ENCODE assay signal across 17 mouse cellular contexts in the genomic region with DNA sequence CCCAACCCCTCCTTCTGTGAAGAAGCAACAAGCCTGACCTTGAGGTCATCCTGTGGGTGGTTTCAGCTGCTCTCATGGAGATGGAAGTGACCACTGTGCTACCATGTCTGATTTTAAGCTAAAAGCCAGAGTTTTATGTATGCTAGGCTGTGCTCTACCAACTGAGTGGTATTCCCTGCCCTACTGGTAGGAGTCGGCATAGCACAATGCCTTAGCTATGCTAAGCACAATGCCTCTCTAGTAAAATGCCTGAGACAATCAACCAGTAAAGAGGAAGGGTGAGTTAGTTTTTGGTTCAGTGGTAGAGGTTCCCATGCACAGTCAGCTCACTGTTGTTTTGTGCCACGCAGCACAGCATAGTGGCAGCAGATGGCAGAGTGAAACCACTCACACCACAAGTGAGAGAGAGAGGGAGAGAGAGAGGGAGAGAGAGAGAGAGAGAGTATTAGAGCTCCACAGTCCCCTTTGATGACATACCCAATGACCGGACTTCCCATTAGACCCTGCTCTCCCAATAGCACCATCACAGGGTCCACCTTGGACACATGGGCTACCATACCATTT. TPM values are rescaled to one million over a fixed set of nuclear protein-coding genes. Genes with fewer than 3 reads are reported as not detected.
DNase-seq lines count a peak whose midpoint lies in the region; ATAC-seq and TF ChIP-seq lines count a peak whose summit lies in the region.
"Had no signal": no experiment of that assay in that cellular context is flagged by ENCODE, and none has a peak within 500 bp of the region (broad histone marks: within the 10 kb centered on the region; RNA-seq: fewer than 3 reads in every experiment).

No protein-coding gene starts in this region.

- H3K4me3 ChIP-seq in liver, postnatal 0 days (ENCODE audit: low read depth, low read length) = no peak overlapping the region
- no peak overlapping the region for H3K4me3 ChIP-seq in liver, embryonic 11.5 days (ENCODE audit: low read depth, low read length)
- H3K4me3 ChIP-seq in MEL (ENCODE audit: control insufficient read depth in 1 of 2, insufficient read depth in 1 of 2, low read depth in 2 of 2, low read length in 2 of 2) = no peak overlapping the region
- H3K4me3 ChIP-seq: heart, embryonic 13.5 days; liver, embryonic 13.5 days had no signal

- H3K4me2 ChIP-seq in liver, postnatal 0 days (ENCODE audit: low read depth, low read length) = no peak overlapping the region
- no peak overlapping the region for H3K4me2 ChIP-seq in liver, embryonic 11.5 days
- H3K4me2 ChIP-seq: heart, embryonic 13.5 days; liver, embryonic 13.5 days had no signal

- no peaks in the 10 kb centered on the region for H3K4me1 ChIP-seq in liver, postnatal 0 days (ENCODE audit: insufficient read depth)
- H3K4me1 ChIP-seq in liver, embryonic 11.5 days (replicated peaks; ENCODE audit: control insufficient read depth, insufficient read depth, low read length) = no peaks in the 10 kb centered on the region
- H3K4me1 ChIP-seq in MEL (ENCODE audit: control insufficient read depth in 1 of 2, insufficient read depth in 2 of 2, low read length in 2 of 2) = no peaks in the 10 kb centered on the region
- H3K4me1 ChIP-seq: liver, embryonic 13.5 days had no signal

- no peak for ATAC-seq in liver, postnatal 0 days
- ATAC-seq in liver, embryonic 11.5 days (replicated peaks; ENCODE audit: low FRiP score) = no peak
- ATAC-seq in granulocyte monocyte progenitor cell, adult 5-6 weeks (replicated peaks; ENCODE audit: poor library complexity, severe bottlenecking) = peak; percentile 30; the same call in 1 of the 2 replicates
- no peak for ATAC-seq in CD4-positive, CD25-positive, alpha-beta regulatory T cell, adult 4 months
- ATAC-seq: intestine, postnatal 0 days; midbrain, embryonic 16.5 days had no signal

- no peak overlapping the region for H3K9ac ChIP-seq in liver, postnatal 0 days (replicated peaks)
- H3K9ac ChIP-seq in liver, embryonic 11.5 days (ENCODE audit: low read depth, low read length) = no peak overlapping the region
- no peak overlapping the region for H3K9ac ChIP-seq in MEL (ENCODE audit: control insufficient read depth, low read depth, low read length, poor library complexity, severe bottlenecking)
- H3K9ac ChIP-seq: heart, embryonic 13.5 days; liver, embryonic 13.5 days had no signal

- DNase-seq in heart, adult 11 months = peak; percentile 24
- DNase-seq in heart, adult 8-10 months (ENCODE audit: low spot score) = no peak
- no peak for DNase-seq in liver, postnatal 0 days
- DNase-seq in liver, embryonic 11.5 days (ENCODE audit: low spot score) = no peak
- no peak for DNase-seq in MEL (ENCODE audit: low read depth, low spot score)
- no peak for DNase-seq in adrenal gland, adult 2 months
- DNase-seq: cerebellum, adult 11-12 months; gastrocnemius, postnatal 25 days; kidney, postnatal 14 days; layer of hippocampus, adult 9-11 months; liver, embryonic 13.5 days; lung, postnatal 4 days had no signal

- TF ChIP-seq RAD21 in MEL (IDR thresholded peaks at IDR 0.05; ENCODE audit: low read depth, low read length) = no peak

- H3K27me3 ChIP-seq in liver, postnatal 0 days (ENCODE audit: insufficient read depth, low read length) = no peaks in the 10 kb centered on the region
- H3K27me3 ChIP-seq in liver, embryonic 11.5 days (replicated peaks; ENCODE audit: control insufficient read depth, insufficient read depth, low read length) = no peaks in the 10 kb centered on the region
- H3K27me3 ChIP-seq in MEL (ENCODE audit: control insufficient read depth in 1 of 2, insufficient read depth in 2 of 2, low read length in 2 of 2) = peaks cover 0 to 4% of the 10 kb centered on the region in 2 experiments; a peak in 2 of 4 replicates
- H3K27me3 ChIP-seq: heart, embryonic 13.5 days; liver, embryonic 13.5 days had no signal

- 0 out of 2 replicates have a peak, but pooled peaks have one; percentile 7 for TF ChIP-seq CTCF in liver, postnatal 0 days (IDR thresholded peaks at IDR 0.05; ENCODE audit: low read depth)
- TF ChIP-seq CTCF in MEL (IDR thresholded peaks at IDR 0.05 in 2 of 3, conservative IDR thresholded peaks at IDR 0.05 in 1 of 3; ENCODE audit: control insufficient read depth in 1 of 3, insufficient read depth in 1 of 3, low read depth in 2 of 3, low read length in 3 of 3, poor library complexity in 1 of 3, severe bottlenecking in 1 of 3) = peak in 2 of 3 experiments; percentile 1 to 26; a peak in 3 of 6 replicates

- H3K27ac ChIP-seq in liver, postnatal 0 days (ENCODE audit: low read depth) = no peak overlapping the region
- no peak overlapping the region for H3K27ac ChIP-seq in liver, embryonic 11.5 days (ENCODE audit: low read depth, low read length)
- no peak overlapping the region for H3K27ac ChIP-seq in MEL (ENCODE audit: control insufficient read depth, low read depth, low read length)
- H3K27ac ChIP-seq: heart, embryonic 13.5 days; liver, embryonic 13.5 days had no signal

- WGBS in liver, postnatal 0 days (ENCODE audit: insufficient replicate concordance) = 80% methylated on average over 3 of the region's 3 CpGs
- WGBS in liver, embryonic 11.5 days = 90% methylated on average over 3 of the region's 3 CpGs

- H3K79me2 ChIP-seq in MEL (ENCODE audit: control insufficient read depth, insufficient read depth, low read length, poor library complexity) = no peaks in the 10 kb centered on the region

- no peak for TF ChIP-seq EP300 in liver, postnatal 0 days (IDR thresholded peaks at IDR 0.05; ENCODE audit: low read depth)
- TF ChIP-seq EP300 in MEL (IDR thresholded peaks at IDR 0.05; ENCODE audit: low read depth in 1 of 2, low read length in 2 of 2) = no peak

- H3K9me3 ChIP-seq in liver, postnatal 0 days (ENCODE audit: low read length) = no peaks in the 10 kb centered on the region
- H3K9me3 ChIP-seq in liver, embryonic 11.5 days (ENCODE audit: control insufficient read depth, low read length) = no peaks in the 10 kb centered on the region
- no peaks in the 10 kb centered on the region for H3K9me3 ChIP-seq in MEL (replicated peaks; ENCODE audit: insufficient read depth, low read length)
- H3K9me3 ChIP-seq: heart, embryonic 13.5 days; liver, embryonic 13.5 days had no signal

- TF ChIP-seq POLR2A in MEL (IDR thresholded peaks at IDR 0.05; ENCODE audit: control insufficient read depth in 1 of 2, insufficient read depth in 1 of 2, low read depth in 1 of 2, low read length in 2 of 2, poor library complexity in 1 of 2) = no peak

- H3K36me3 ChIP-seq in liver, postnatal 0 days (replicated peaks; ENCODE audit: insufficient read depth, low read length) = no peaks in the 10 kb centered on the region
- H3K36me3 ChIP-seq in liver, embryonic 11.5 days (ENCODE audit: control insufficient read depth, insufficient read depth, low read length) = no peaks in the 10 kb centered on the region
- no peaks in the 10 kb centered on the region for H3K36me3 ChIP-seq in MEL (ENCODE audit: control insufficient read depth in 1 of 2, insufficient read depth in 2 of 2, low read length in 2 of 2)
- H3K36me3 ChIP-seq: heart, embryonic 13.5 days; liver, embryonic 13.5 days had no signal

TF ChIP-seq in MEL, 35 proteins besides CTCF, POLR2A, EP300 and RAD21:
- no peak for TF ChIP-seq POLR2AphosphoS2 (IDR thresholded peaks at IDR 0.05; ENCODE audit: low read length)
- no peak for TF ChIP-seq CHD2 (IDR thresholded peaks at IDR 0.05; ENCODE audit: low read length)
- no peak for TF ChIP-seq MEF2A (IDR thresholded peaks at IDR 0.05; ENCODE audit: extremely low read depth, insufficient replicate concordance, low read depth, low read length, poor library complexity, severe bottlenecking)
- TF ChIP-seq ZMIZ1 (IDR thresholded peaks at IDR 0.05; ENCODE audit: low read depth, low read length) = no peak
- TF ChIP-seq MAFK (IDR thresholded peaks at IDR 0.05; ENCODE audit: borderline replicate concordance, low read depth, low read length) = no peak
- TF ChIP-seq NRF1 (IDR thresholded peaks at IDR 0.05; ENCODE audit: insufficient read depth, low read depth, low read length, poor library complexity, severe bottlenecking) = no peak
- no peak for TF ChIP-seq MYC (IDR thresholded peaks at IDR 0.05; ENCODE audit: low read depth, low read length)
- TF ChIP-seq GATA1 (IDR thresholded peaks at IDR 0.05; ENCODE audit: low read depth, low read length) = no peak
- TF ChIP-seq HCFC1 (IDR thresholded peaks at IDR 0.05; ENCODE audit: low read depth, low read length) = no peak

RNA-seq across cellular contexts. Expression of gene Knop1, which starts 23.5 kb away (rescaled TPM):
- total RNA-seq in heart, adult 8-10 months (2022) = 10 to 100 TPM; 13.0 to 14.8 (median 14.0) TPM
- 29.9 and 31.5 TPM in 2 replicates for polyA plus RNA-seq in liver, postnatal 0 days (2015; fragmentation: Nextera tagmentation; extraction: Ambion mirVana)
- polyA plus RNA-seq in liver, embryonic 11.5 days (2014; fragmentation: Nextera tagmentation; extraction: Ambion mirVana) = 95.9 and 112 TPM in 2 replicates
- total RNA-seq in MEL (2012; rRNA removed) = 40.3 and 46.8 TPM in 2 replicates
- polyA plus RNA-seq in MEL (2012; ENCODE audit: insufficient read depth in 1 of 2, insufficient read length in 2 of 2, low read depth in 1 of 2, low replicate concordance in 2 of 2, missing spikeins in 1 of 2) = 10 to 100 TPM in 1 of 2 experiments, not detected in 1; 66.9 TPM
- total RNA-seq in granulocyte monocyte progenitor cell, adult 5-6 weeks (2014; fragmentation: Nextera tagmentation) = 42.5 and 51.6 TPM in 2 replicates
- 36.8 and 72.4 TPM in 2 replicates for total RNA-seq in granulocyte monocyte progenitor cell, adult 5-6 weeks (2017)
- 10 to 100 TPM; 37.0 to 39.8 TPM for polyA plus RNA-seq in CD4-positive, CD25-positive, alpha-beta regulatory T cell, adult 4 months (2017; shearing (Covaris generic))
- 10 to 100 TPM; 34.6 to 70.0 TPM for total RNA-seq in adrenal gland, adult 2 months (2021)
- 5.7 and 8.0 TPM in 2 replicates for polyA plus RNA-seq in adrenal gland, adult 2 months (2012; rRNA removed)

RNA-seq across cellular contexts. Expression of gene Iqck, which starts 24.0 kb away (rescaled TPM):
- under 1 TPM; 0.32 to 0.72 (median 0.49) TPM for total RNA-seq in heart, adult 8-10 months (2022)
- 0.27 and 0.39 TPM in 2 replicates for polyA plus RNA-seq in liver, postnatal 0 days (2015; fragmentation: Nextera tagmentation; extraction: Ambion mirVana)
- polyA plus RNA-seq in liver, embryonic 11.5 days (2014; fragmentation: Nextera tagmentation; extraction: Ambion mirVana) = 1.2 and 1.6 TPM in 2 replicates
- 0.20 and 0.39 TPM in 2 replicates for total RNA-seq in MEL (2012; rRNA removed)
- polyA plus RNA-seq in MEL (2012; ENCODE audit: insufficient read depth in 1 of 2, insufficient read length in 2 of 2, low read depth in 1 of 2, low replicate concordance in 2 of 2, missing spikeins in 1 of 2) = under 1 TPM in 1 of 2 experiments, not detected in 1; 0.40 TPM
- total RNA-seq in granulocyte monocyte progenitor cell, adult 5-6 weeks (2014; fragmentation: Nextera tagmentation) = 0.58 TPM in 1 of 2 replicates, not detected in the other
- total RNA-seq in granulocyte monocyte progenitor cell, adult 5-6 weeks (2017) = 0.57 and 1.2 TPM in 2 replicates
- under 1 TPM; 0.35 to 0.56 TPM for polyA plus RNA-seq in CD4-positive, CD25-positive, alpha-beta regulatory T cell, adult 4 months (2017; shearing (Covaris generic))
- total RNA-seq in adrenal gland, adult 2 months (2021) = 10 to 100 TPM; 14.7 to 44.3 TPM
- polyA plus RNA-seq in adrenal gland, adult 2 months (2012; rRNA removed) = 13.5 and 14.8 TPM in 2 replicates
